Mouse (Mus musculus): Measurements from ENCODE around the gene Pck1.
A peak's percentile ranks its signal among the peaks of the same experiment; 100 is the strongest.
"Not testable (repeated sequence)": the region's sequence is repeated elsewhere in the genome, so short reads cannot be mapped to it uniquely, and the experiment has no call there.

The Pck1 gene

DNA sequence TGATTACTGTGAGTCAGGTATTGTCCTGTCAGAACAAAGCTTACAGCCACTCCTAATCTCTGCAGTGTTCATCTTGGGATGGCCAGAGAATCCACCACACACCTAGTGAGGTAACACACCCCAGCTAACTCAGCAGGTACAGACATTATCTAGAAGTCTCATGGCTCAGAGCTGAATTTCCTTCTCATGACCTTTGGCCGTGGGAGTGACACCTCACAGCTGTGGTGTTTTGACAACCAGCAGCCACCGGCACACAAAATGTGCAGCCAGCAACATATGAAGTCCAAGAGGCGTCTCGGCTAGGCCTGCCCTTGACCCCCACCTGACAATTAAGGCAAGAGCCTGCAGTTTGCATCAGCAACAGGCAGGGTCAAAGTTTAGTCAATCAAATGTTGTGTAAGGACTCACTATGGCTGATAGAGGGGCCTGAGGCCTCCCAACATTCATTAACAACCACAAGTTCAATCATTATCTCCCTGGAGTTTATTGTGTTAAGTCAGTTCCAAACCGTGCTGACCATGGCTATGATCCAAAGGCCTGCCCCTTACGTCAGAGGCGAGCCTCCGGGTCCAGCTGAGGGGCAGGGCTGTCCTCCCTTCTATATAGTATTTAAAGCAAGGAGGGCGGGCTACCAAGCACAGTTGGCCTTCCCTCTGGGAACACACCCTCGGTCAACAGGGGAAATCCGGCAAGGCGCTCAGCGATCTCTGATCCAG is at the start of gene Pck1:
Gene Pck1, plus strand, starts transcription at position 613 of the 716 bp plus-strand sequence.
- no peak for DNase-seq

DNA sequence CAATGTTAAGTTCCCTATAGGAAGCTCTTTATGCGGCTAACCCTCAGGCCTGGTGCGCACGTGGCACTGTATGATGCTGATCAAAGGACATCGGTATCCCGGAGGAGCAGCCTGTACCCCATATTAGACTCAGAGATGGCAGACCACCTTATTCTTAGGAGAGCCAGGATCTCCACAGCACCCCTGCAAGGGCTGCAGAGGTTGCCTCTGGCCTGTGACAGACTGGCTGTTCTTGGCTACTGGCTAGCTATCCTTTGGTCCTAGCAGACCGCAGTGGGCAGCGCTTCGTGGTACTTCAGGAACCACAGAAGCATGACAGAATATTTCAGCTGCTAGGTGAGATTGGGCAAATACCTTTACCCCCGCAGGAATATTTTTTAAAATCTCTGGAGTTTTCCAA is 46.4 kb upstream of the Pck1 start:
- DNase-seq = no peak

DNA sequence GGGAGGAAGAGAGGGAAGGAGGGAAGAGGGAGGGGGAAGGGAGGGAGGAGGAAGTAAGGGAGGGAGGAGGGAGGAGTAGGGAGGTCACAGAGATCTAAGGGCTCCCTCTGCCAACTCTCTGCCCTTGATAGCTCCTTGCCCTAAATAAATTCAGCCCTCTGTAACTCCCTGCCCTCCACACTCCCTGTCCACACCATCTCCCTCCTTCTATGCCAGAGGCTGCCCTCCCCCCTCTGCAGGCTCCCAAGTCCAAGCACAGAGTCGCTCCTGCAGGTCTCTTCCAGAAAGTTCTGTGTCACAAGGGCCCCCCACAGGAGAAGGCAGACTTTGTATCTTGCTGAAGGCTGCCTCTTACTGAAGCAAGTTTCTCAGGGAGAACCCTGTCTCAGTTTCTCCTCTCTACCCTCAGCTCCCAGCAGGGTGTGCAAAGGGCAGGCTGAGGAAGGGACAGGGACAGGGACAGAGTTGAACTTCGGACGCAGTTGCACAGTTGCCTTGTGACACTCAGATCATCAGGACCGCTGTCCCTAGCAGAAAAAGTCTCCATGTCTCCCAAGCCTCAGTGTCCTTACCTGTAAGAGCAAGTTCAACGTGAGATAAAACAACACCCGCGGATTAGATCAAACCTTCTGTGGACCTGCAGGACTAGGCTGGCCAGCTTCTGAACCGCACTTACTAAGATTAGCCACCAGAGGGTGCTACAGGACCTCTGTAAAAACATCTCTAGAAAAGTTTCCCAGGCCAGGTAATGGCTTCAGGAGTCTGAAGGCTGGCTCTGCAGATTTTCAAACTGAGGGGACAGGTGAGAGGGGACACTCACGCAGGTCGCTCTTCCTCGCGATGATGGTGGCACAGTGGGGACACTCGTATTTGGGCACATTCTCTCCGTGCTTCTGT is 45.7 kb upstream of the Pck1 start:
- peak; percentile 61 for DNase-seq

DNA sequence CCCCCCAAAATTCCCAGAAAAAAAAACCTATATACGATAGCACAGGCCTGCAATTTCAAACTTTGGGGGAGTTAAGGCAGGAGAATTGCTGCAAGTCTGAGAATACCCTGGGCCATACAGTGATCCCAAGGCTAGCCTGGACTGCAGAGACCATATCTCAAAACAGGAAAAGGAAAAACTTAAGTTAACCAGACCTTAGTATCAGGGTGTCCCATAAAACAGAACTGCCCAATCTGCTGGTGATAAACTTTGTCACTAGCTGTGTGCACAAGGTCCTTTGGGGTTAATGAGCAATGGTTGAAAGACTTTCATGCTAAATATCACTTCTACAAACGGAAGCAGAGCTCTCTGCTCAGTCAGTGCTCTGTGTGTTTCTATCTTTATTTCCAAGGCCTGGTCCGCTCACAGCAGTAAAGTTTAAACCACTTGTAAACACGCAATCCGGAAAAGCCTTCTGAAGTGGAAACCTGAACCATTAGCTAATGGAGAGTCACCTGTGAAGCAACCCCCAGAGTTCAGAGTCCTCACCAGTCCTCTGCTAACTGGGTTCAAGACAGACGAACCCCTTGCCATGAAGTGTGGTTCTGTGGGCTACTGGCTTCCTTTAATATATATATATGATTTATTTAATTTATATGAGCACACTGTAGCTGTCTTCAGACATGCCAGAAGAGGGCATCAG is 44.2 kb upstream of the Pck1 start:
- DNase-seq = no peak

DNA sequence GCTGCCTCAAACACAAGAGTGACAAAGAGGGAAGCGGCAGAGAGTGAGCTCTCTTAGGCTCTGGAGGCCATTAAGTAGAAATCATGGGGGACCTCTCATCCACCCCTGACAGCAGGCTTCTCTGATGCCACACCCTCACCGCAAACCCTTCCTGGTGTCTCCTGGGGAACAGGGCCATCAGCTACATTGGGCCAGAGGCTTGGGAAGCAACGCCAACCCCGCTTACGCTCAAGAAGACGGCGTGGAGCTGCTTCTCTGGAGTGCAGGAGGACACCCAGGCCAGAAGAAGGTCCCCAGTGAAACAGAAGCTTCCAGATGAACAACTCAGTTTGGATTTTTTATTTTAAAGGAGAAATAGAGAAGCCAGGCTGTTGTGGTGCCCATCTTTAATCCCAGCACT is 43.3 kb upstream of the Pck1 start:
- no peak for DNase-seq

DNA sequence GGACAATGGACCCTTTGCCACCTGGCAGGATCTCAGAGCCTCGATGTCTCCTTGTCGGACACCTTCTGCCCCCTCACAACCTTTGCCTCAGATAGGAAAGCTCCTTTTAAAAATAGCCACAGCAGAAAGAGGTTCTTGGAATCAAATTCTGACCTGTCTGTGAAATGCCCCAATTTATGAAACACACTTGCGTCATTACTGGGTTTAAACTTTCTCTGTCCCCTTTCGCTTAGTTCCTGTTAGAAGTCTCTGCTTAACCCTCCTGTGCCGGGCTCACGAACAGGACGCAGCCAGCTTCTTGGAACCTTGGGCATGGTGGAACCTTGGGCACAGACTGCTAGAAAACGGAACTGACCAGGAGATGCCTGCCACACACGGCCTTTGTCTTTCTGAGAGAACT is 42.3 kb upstream of the Pck1 start:
- DNase-seq = no peak

DNA sequence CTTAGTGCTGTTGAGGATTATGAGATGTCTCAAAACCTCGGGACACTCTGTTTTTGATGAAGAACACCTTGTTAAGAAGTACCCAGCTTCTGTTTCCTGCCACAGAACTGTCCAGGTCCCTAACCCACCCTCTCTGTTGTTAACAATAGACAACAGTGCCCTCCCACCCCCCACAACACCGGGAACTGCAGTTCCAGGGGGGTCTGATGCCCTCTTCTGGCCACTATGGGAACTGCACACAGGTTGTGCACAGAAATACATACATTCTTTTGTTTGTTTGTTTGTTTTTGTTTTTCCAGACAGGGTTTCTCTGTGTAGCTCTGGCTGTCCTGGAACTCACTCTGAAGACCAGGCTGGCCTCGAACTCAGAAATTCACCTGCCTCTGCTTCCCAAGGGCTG is 39.1 kb upstream of the Pck1 start:
- DNase-seq = not testable (repeated sequence)

DNA sequence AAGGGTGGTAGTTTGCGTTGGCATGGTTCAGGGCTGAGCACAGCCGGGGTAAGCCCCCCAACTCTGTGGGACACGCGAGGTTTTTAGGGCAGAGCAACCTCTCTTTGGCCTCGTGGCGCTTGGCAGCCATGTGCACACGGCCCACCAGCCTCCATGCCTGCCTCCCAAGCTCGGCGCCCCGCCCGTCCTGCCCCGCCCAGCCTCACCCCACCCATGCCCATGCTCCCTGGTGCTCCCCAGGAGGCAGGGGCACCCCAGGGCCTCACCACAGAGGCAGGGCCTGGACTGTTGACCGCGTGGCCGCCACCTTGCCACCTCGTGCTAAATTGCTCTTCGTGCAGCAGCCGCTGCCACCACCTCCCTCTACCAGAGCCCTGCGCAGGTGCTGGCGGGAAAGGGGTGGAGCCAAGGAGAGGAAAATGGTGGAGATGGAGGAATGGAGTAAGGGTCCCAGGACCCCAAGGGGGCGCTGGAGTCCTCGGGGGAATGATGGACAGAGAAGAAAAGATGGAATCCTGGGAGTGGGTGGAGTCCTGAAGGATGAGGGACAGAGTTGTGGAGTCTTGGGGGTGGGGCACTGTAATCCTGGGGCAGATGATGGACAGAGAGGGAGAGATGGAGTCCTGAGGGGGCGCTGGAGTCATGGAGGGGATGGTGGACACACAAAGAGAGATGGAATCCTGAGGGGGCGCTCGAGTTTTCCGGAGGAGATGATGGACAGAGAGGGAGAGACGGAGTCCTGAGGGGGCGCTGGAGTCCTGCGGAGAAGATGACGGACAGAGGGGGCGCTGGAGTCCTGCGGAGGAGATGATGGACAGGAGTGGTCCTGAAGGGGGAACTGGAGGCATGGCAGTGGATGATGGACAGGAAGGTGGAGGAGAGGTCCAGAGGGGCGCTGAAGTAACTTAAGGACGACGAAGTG is 33.6 kb upstream of the Pck1 start, which contains the start of gene Ctcfl:
Gene Ctcfl, minus strand, starts transcription at position 503 of the 922 bp plus-strand sequence.
- no peak for DNase-seq

DNA sequence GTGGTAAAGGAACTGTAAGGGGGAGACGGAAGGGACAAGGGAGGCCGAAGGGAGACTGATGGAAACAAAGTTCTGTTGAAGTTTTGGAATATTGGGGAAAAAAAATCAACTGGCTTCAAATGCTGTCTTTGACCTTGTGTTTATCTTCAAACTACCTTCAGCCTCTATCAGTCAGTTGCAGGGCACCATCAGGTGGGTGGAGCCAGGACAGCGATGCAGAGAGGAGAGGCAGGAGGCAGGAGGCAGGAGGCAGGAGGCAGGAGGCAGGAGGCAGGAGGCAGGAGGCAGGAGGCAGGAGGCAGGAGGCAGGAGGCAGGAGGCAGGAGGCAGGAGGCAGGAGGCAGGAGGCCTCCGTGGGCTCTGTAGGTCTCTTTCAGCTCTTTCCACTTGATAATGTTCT is 32.7 kb upstream of the Pck1 start:
- not testable (repeated sequence) for DNase-seq

DNA sequence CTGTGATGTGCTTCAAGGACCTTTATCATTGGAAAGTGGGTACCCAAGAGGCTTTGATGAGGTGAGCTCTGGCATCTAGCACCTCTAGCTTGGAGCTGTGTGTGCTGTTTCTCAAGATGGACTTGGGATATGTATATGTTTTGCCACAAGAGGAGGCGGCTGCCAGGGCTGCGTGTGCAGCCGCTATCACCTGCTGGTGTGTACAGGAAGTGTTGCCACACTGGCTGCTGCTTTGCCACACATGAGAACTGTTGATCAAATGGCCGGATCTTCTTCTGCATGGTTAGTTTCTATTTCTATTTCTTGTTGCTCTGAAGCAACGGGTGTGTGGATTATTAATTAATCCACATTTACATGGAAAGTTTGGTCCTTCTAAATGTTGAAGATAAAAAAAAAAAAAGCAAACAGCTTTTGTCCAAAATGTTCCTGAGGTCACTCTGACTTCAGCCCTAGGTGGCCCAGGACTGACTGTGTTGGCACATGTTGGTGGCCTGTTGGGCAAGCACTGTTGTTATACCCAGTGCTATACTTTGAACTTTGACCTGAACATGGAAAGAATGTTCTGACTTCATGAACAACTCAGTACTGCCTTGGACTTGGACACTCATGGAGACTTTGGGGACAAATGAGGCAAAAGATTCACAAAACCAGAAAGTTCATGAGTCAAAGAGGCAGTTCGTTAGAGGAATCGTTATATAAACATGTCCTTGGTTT is 28.7 kb upstream of the Pck1 start:
- no peak for DNase-seq

DNA sequence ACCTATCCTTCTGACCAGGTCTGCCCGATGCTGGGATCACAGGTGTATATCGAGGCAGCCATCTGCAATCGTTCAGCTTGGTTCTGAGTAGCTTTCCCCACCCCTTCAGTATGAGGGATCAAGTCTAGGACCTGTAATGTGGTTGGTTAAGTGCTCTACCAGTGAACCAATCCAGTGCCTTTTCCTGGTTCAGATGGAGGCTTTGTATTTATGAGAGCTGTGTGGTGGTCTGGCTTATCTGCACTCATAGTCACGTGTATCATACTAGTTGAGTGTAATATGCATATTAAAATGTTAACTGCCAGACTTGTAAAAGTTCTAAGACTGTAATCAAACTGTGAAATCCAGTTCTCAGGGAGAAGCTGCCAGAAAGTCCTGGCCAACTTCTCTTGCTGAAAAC is 26.5 kb upstream of the Pck1 start:
- DNase-seq = no peak

DNA sequence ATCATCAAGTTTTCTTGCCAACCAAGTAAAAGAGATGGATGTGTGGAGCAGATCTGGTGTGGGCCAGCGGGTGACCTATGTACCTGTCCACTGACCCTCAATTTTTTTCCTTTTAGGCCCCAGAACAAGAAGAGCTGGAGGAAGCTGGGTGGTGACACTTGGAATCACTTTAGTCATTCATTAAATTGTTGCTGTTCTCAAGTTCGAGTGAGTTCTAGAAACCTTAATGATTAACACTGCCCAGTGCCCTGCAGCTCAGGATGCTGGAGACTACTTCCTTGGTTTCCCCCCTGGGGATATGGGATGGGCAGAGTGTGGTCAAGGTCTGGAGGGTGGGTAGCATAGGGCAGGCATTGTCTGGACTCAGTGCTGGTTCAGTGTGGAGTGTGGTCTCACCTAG is 23.7 kb upstream of the Pck1 start:
- no peak for DNase-seq

DNA sequence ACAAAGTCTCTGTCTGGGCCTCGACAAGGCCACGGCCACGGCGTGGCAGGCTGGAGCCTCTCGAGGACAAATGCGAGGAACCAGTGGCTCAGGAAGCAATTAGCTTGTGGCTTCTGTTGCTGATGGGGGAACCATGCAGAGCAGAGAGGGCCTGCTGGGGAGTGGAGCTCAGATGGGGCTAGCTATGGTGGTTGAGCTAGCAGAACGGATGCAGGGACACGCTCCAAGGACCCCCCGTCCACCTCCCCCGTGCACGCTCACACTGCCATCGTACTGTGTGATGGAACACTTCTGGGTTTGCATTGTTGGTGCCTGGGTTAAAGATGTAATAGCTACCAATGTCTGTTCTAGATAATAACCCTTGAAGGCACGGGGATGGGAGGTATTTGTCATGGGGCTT is 20.6 kb upstream of the Pck1 start:
- DNase-seq = no peak

DNA sequence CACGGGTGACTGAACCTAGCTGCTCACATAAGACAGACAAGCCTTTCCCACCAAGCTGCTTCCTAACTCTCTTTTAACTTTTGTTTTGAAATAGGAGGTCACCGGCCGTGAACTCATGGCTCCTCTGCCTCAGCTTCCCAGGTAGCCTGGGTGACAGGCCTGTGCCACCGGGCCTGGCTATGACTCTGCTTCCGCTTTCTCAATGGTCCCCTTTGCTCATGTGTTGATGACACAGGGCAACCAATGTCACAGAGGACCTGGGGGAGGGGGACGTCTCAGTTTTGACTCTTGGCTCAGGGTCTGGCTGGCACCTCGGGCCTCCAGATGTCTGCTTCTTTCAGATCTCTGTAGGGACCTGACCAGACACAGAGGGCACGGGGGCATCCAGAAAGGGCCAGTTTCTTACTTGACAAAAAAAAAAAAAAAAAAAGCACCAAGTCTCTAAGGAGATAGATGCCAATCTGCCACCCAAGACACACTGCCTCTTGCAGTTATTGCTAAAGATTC is 20.0 kb upstream of the Pck1 start:
- DNase-seq = no peak

DNA sequence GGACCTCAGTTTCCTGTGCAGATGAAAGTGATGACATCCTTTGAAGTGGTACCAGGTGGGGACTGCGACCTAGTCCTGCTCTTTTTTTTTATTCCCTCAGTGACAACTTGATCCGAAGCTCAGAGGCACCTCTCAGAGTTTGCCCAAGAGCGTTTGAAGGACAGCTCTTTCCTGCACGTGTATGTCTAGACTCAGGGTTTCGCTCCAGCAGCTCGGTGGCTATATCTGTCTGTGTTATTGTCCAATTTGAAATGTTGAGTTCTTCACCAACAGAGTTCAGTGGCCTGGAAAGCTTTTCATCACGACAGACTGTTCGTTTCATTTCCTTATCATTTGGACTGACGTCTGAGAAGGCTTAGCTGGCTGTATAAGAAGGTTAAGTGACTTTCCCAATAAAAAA is 18.2 kb upstream of the Pck1 start:
- DNase-seq = no peak

DNA sequence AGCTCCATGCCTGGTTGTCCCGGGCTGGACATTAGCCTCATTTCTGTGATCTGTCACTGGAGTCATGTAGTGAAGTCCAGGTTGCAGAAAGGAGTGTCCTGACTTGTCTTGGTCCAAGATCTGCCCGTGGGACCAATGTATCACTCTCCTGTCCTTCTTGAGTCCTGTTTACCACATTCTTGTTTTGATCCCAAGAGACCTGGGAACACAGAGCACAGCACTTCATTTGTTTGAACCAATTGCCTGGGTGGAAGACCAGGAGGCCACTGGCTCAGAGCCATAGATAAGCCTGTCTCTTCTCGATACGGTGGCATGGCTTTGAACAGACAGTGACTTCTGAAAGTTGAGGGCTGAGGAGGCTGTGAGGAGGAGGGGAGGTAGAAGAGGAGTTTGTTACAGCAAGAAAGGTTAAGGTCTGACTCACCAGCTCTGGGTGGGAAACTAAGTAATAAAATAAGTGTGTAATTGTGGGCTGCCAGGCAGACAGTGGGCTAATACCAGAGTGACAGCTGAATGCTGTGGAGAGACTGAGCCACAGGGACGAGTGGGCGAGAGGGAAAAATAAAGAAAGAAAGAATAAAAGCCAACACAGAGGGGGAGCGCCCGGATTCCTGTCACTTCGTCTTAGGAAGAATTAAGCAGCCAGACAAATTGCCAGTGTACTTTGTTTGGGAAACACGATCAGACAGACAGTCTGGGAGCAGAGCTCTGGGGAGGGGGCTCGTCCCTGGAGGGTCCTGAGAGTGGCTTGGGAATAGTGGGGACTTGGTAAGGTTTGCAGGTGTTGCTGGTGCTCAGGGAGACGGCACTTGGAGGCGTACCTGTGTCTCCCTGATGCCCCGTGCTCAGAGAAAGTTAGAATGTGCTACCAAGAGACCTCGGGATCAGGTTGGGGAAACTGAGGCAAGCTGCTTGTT is 14.3 kb upstream of the Pck1 start:
- DNase-seq = no peak

DNA sequence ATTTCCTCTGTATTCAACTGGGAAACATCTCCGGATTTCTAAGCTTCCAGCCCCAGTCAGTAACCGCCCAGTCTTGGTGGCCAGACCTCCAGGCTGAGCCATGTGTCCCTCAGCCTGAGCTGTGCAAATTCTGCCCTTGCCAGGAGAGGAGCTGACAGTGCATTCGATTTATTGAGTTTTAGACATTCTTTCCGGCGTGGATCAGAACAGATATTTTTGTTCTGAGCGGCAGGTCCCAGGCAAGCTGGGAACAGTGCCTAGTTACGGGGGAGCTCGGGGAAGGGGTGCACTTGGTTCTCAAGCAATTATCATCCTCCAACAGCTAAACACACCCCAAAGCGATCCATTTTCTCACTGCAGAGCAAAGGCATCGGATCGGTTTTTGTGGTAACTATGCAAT is 9.2 kb upstream of the Pck1 start:
- no peak for DNase-seq

DNA sequence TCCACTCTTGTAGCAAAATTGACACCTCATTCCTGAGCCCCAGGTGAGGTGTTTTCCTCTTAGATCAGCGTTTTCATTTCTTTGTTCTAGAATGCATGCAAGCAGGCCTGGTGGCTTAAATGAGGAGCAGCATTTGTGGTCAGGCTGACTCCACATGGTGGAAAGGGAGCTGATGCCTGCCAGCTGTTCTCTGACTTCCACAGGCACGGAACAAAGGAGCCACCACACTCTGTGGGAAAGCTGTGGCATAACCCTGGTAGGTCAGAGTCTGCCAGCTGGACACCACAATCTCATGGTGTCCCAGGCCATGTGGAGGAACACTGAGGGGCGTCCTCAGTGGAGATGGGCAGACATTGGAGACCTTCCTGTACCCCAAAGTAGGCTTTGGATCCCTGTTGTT is 7.0 kb upstream of the Pck1 start:
- no peak for DNase-seq

DNA sequence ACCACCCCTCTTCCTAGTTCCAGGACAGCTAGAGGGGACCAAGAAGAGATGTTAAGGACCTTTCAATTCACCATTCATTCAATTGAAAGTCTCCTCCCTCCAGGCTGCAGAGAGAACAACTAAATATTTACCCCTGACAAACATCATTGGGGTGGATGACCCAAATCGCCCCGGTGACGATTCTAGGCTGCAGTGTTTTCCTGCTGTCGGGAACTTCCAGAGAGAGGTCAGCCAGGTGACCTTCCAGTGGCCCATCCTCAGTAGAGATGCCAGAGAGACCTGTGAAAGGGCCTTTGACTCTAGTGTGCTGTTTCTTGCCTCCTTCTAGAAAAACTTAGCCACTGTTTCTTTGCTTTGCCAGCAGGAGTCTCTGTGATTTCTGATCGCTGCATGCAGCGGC is 6.1 kb upstream of the Pck1 start:
- no peak for DNase-seq

DNA sequence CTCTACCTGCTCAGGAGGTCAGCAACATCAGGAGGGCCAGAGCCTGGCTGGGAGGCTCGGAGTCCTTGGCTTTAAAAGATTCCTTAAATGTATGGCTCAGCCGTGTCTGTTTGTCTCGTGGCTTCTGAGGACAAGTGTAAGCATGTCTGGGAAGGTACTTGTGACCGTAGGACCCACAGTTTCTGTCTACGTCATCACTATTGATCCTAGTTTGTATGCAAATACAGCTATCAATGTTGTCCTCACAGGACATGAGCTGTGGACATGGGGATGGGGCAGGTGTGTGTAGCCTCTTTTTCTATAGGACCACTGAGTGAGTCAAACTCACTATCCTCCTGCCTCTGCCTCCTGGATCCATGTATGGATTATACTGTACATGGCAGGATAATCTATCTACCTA is 4.8 kb upstream of the Pck1 start:
- no peak for DNase-seq

DNA sequence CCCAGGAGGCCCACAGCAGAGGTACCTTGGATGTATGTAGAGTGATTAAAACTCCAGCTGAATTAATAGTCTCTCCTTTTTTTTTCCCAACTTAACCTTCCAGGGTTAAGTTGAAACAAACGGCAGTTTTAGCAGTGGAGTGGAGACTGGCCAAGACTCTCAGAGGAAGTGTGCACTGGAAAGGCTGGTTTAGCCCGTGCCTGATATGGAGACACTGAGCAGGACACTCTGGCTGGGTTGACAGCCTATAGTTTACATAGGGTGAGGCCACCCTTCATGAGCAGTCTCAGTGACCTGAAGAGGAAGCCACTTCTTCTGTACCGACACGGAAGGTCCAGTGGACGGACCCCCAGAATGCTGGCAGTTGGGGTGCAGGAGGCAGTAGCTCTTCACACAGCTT is 1.5 kb upstream of the Pck1 start:
- no peak for DNase-seq
